Mouse (Mus musculus) layer of hippocampus, postnatal 14 days (tissue): Measurements from ENCODE around the gene Fgf10. TPM values are rescaled to one million over a fixed set of nuclear protein-coding genes. Genes with fewer than 3 reads are reported as not detected.

Experiments used
- DNase-seq, 2 experiments: peaks; one replicate each; pipeline ENCODE4 v3.0.0; 2021 to 2022; ENCODE audit warnings: low spot score in 2 of 2, mixed read lengths in 1 of 2
- long read RNA-seq, 2 experiments: library from polyadenylated mRNA; stranded (forward); transcript quantifications; one replicate each; pipeline ENCODE4 v2.0.0; 2021
- total RNA-seq, 2 experiments: library from RNA; stranded (reverse); gene quantifications; 2 replicates each; pipeline ENCODE4 v1.2.3; 2021

Gene Fgf10
- 10 to 100 TPM; 10.3 to 11.7 TPM for total RNA-seq
- long read RNA-seq, experiment 1, full-length matches to known transcripts, result 3 of 5 reads
- long read RNA-seq, experiment 1, partial matches to known transcripts, result 1 of 5 reads
- long read RNA-seq, experiment 1, other reads (novel, unspliced or antisense), result 1 of 5 reads
- long read RNA-seq, experiment 2, full-length matches to known transcripts, result 6 of 11 reads
- long read RNA-seq, experiment 2, partial matches to known transcripts, result 3 of 11 reads
- long read RNA-seq, experiment 2, other reads (novel, unspliced or antisense), result 2 of 11 reads

DNA sequence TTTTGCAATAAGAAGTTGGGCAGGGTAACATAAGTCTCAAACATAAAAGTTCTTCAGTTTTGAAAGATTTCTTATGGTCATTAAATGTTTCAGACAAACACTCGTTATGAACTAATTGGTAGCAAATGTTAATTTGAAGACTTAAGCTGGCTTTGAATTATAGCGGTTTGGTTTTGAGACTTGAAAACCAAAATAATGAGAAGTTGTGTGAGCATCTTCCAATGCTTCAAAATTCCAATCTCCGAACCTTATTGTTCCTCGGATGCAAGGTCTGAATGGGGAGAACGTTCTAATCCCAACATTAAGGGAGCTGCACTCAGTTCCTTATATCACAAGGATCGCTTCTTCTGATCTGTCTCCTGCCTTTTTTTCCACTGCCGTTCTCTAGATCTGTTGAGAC, at the start of gene Fgf10:
Gene Fgf10 (plus strand): TSS at position 301 of the 400 bp plus-strand sequence.
- DNase-seq, result no peak

DNA sequence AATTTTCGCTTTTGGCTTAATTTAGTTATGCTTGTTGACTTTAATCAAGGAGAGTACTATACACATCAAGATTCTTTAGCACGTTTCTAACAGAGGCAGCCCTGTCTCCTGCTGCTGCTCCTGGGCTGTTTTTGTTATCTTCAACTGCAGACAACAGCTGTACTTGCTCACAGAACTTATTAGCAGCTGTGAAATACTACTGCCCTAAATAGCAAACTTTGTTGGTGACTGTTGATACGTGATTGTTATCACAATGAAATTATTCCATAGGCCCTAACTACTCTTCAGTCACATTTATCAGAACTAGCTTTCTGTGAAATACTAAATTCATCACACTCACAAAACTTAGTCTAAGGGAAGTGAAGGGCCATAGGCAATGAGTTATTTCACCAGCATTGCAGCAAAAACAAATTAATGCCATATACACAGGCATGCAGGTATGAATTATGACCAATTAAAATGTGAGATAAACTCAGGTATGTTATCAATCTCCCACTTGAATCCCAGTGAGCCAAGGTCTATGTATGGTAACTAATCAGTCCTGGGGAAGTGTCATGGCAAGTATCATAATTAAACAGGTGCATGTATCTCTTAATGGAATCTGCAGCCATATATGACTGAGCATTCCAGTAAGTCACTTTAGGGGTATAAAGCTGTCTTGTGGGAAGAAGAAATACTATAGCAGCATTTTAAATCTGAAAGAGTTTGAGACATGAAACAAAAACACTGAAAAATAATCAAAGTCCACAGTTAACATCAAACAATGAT, 39.7 kb upstream of the Fgf10 start:
- DNase-seq, result no peak

DNA sequence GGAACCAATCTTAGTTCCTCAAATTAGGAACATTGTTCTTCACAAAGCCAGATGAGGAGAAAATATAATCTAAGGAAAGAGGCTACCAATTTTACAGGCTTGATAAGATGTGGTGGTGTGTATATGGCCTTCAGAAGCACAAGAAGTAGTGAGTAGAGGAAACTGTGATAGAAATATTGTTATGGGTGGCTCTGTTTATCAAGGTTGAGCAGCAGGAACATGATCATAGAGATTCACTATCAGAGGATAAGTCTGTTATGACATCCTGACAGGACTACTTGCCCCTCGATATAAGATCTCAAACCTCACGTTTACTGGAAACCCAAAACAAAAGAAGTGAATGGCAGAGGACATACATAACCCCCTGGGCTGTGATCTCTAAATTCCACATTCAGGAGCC, 38.1 kb upstream of the Fgf10 start:
- no peak for DNase-seq

DNA sequence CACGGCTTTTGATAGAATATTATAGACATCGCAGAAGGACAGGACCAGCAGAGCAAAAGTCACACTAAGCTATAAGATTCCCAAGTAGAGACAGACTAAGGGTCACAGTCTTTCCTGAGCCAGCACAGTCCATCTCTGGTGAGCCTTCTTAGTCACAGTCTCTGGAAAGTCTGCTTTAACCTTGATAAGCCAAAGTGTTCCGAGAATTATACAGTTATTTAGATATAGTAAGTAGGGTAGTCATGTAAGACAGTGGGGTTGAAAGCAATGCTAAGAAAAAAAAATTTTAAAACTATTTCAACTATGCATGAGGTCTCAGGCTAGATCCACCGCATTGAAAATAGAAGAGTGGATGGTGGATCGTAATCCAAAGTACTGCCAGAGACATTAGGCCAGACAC, 33.5 kb upstream of the Fgf10 start:
- no peak for DNase-seq

DNA sequence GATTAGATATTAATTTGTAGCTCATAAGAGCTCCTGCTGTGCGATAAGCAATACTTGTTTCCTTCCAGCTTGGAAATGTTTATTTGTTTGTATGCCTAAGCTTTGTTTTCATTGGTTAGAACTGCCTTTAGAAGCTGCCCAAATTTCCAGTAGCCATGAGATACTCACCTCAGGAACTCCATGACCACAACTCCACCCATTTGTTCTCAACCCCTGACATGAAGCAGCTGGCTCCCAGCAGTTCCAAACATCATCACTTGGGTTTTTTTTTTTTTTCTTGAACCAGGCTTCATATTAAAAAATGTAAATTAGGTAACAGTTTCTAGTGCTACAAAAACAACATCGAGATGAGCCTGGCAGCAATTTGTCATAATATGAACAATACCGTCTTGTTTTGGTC, 27.0 kb upstream of the Fgf10 start:
- DNase-seq, result no peak

DNA sequence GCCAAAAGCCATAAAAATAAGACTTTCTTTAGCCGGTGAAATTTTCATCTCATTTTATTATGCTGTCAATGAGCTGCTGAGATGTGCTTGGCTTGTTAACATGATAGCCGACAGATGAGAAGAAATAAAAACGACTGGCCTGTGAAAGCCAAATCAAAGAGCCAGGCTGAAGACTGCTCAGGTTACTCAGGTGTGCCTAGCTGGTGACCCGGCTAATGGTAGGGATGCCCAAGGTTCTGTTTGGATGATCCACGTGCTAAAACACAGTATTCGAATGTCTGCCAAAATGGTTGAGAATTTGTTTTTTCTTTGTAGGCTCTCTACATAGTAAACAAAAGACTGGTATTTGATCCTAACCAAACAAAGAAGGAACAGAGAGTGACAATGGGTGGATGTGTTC, 26.5 kb upstream of the Fgf10 start:
- no peak for DNase-seq

DNA sequence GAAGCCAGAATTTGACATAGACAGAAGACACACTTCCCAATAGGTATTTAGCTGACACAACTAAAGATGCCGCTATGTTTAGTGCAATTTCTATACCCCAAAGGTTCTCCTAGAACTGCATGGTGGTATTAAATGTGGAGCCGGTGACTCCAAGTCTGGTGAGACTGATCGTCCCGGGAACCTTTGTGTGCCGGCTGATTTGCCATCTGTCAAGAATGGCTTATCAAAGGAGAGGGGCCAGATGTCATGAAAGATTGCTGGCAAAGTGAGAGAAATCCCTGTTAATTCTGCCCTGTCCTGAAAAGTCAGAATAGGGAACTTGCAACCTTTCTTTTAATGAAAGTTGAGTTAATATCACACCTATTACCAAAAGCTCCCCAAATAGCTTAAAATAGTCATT, 12.6 kb upstream of the Fgf10 start:
- no peak for DNase-seq

- no peak for DNase-seq
These were observed 11.6 kb upstream of the Fgf10 start for GRCm38 (mm10) chr13:118658031-118658430.

- no peak for DNase-seq
These were observed 10.8 kb upstream of the Fgf10 start for GRCm38 (mm10) chr13:118658608-118659326.

GRCm38 (mm10) chr13:118661664-118662063, 7.9 kb upstream of the Fgf10 start:
- DNase-seq, result no peak

- no peak for DNase-seq
These were observed 4.7 kb upstream of the Fgf10 start for GRCm38 (mm10) chr13:118664901-118665300.

DNA sequence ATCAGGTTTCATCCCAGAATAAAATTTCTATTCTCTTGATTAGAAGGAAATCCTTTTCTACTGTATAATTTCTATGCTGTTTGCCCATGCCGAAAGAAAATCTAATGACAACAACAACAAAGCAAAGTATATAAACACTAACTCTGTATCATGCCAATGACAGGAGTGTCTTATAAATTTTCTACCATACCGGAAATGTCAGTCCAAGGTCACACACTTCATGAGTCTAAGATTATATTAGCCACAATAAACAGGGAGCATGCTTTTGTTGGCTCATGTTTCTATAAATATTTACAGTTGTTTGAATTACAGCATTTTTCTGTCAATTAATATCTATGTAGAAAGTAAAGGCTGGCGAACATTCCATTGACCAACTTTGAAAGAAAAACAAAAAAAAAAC, 9.6 kb downstream of the Fgf10 start:
- no peak for DNase-seq

- DNase-seq, result no peak
These were observed 23.5 kb downstream of the Fgf10 start for GRCm38 (mm10) chr13:118693049-118693448.

DNA sequence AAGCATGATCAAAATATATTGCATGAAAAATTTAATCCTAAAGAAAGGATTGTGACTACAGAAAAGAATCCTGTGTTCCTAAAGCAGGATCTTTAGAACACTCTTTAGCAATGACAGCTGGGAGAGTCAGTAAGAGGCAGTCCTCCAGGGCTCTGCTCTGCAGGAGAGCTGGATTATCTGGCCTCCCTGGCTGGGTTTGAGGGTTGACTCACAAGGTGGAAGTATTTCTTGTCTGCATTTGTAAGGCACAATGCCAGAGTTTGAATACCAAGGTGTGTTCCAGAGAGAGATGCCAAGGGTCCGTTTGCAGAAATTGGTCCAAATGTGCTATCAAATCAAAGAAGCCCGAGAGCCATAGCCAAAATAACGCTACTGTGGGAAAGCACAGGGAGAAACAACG, 25.5 kb downstream of the Fgf10 start:
- no peak for DNase-seq

- DNase-seq, result no peak
These were observed 34.1 kb downstream of the Fgf10 start for GRCm38 (mm10) chr13:118703727-118704126.

GRCm38 (mm10) chr13:118705716-118706115, 36.1 kb downstream of the Fgf10 start:
- no peak for DNase-seq

DNA sequence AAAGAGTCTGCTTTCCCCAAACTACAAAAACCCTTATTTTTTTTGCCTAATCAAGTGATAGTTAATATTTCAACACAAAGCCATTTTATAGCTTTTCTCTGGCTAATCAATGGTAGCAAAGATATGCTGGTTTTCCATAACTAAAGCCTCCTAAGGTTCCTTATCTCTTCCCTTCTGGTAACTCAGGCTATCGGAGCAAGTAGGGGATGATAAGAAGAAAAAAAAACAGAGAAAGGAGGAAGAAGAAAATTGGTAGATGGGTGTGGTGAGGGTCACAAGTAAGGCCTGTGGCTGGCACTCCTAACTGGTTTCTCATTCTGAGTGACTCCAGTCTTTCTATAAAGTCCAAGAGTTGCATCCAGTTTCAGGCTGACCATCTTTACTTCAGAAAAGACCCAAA, 40.3 kb downstream of the Fgf10 start:
- no peak for DNase-seq

- DNase-seq, result no peak
These were observed 44.1 kb downstream of the Fgf10 start for GRCm38 (mm10) chr13:118713626-118714150.

DNA sequence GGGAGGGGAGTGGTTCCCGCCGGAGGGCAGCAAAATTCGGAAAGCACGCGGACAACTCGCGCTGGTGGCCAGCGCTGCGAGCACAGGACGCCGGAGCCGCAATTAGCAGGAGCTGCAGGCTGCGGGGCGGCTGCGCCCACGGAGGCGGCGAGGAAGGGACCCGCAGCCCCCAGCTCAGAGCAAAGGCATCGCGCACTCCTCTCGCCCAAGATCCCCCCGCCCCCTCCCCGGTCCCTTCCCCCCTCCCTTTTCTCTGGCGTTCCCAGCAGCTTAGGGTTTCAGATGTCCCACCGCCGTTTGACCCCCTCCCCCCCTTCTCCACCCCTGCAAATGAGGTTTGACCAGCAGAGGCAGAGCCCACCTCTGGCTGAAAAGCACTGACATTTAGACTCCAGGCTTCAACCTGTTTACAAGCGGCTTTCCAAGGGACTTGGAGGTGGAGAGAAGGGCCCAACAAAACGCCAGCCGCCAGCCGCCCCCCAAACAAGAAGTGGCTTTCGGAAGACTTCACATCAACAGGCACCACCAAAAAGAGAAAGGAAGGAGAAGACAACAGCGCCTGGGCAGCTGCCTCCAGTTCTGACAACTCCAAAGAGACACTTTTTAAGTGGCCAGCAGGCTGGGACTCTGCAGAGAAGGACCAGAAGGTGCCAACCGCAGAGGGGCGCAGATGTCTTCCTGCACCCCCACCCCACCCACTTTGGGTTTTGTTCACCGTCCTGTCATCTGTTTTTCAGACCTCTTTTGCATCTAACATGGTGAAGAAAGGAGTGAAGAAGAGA, 44.9 kb downstream of the Fgf10 start:
- no peak for DNase-seq

DNA sequence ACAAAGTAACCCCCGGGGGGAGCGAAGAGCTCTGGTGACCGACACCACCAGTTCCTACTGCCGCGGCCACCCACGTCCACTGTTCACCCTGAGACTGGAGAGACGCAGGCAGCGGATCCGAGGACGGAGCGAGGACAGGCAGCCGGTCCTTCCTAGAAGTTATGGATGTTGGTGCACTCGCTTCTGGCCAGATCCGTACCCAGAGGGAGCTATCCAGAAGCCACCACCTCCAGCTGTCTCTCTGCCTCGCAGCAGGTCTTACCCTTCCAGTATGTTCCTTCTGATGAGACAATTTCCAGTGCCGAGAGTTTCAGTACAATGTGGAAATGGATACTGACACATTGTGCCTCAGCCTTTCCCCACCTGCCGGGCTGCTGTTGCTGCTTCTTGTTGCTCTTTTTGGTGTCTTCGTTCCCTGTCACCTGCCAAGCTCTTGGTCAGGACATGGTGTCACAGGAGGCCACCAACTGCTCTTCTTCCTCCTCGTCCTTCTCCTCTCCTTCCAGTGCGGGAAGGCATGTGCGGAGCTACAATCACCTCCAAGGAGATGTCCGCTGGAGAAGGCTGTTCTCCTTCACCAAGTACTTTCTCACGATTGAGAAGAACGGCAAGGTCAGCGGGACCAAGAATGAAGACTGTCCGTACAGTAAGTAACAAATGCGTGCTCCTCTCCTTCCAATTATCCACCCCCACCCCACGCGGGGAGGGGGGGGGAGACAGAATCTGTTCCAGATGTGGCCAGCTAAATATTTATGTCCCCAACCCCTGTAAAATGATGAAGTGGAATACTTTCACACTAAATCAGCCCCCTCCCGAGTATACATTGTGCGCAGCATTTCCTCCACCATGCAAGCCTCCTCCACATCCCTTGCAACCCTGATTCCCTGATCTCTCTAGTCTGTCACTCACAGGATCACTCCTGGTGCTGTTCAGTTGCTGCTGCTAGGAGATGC, 45.8 kb downstream of the Fgf10 start:
- DNase-seq, result no peak
